Mouse (Mus musculus) right cerebral cortex, adult 18-20 months (tissue): ENCODE results near the gene Zfp263.

ENCODE experiments used
- DNase-seq: peaks from one replicate; pipeline ENCODE4 v3.0.0; 2022; ENCODE audit warnings: mixed read lengths

Zfp263 gene

GRCm38 (mm10) chr16:3743503-3744185, at the start of gene Zfp263:
Zfp263 (plus strand) TSS chr16:3744093.
- DNase-seq = peak; percentile 96

DNA sequence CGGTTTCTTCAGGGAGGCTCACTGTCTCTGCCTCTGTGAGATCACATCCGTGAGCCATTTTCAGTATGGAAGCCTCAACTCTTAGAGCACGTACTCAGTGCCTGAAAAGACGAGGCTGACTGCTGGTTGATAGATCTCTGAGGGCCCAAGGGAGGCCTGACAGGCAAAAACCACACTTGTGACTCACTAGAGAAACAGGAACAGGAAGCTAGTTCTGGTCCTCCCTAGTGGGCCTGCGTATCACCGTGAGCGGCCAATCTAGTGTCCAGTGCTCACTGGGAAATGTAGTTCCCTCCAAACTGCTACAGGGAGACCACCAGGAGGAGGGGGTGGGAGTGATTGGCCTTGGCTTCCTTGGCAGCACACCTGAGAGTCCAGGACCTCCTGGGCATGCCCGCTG, 44.6 kb upstream of the Zfp263 start:
- no peak for DNase-seq

- no peak for DNase-seq
Measured at GRCm38 (mm10) chr16:3700893-3701292, 43.0 kb upstream of the Zfp263 start.

- no peak for DNase-seq
Measured at GRCm38 (mm10) chr16:3706680-3707079, 37.2 kb upstream of the Zfp263 start.

DNA sequence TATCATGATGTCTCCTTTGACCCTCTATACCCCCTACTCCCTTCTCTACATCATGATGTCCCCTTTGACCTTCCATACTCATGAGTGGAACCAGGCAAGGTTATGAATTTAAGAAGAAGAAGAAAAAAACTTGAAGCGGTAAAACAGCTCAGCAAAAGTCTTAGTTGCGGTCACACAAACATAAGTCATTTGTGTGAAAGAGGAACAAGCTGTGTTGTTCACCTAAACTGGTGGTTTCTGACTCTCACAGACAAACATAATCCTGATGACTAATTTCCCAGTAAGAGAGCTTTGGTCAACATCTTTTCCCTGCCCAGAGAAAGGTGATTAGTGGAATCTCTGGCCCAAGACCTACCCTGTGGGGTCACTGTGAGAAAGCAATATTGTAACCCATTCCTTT, 29.2 kb upstream of the Zfp263 start:
- DNase-seq = no peak

GRCm38 (mm10) chr16:3717980-3718379, 25.9 kb upstream of the Zfp263 start, which contains the start of gene Mefv:
Mefv (minus strand) TSS chr16:3718097.
- no peak for DNase-seq

- no peak for DNase-seq
Measured at GRCm38 (mm10) chr16:3723231-3723630, 20.7 kb upstream of the Zfp263 start.

- no peak for DNase-seq
Measured at GRCm38 (mm10) chr16:3727980-3728720, 15.7 kb upstream of the Zfp263 start.

GRCm38 (mm10) chr16:3732612-3733011, 11.3 kb upstream of the Zfp263 start:
- DNase-seq = no peak

GRCm38 (mm10) chr16:3733198-3733732, 10.6 kb upstream of the Zfp263 start:
- no peak for DNase-seq

DNA sequence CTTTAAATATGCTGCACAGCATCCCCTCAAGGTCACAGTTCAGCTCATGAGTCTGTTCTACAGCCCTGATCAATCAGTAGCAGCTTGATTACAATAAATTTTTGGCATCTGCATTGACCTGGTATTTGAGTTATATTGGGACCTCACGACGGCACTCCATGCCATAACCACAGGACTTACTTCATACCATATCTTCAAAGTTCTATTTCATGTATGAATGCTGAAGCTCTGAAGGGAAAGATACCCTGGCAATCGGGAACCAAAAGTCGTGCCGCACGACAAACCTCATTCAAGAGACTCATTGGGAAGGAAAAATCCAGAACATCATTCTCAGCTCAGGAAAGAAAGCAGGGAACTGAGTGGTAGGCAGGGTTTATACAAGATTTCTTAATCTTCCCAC, 1.4 kb upstream of the Zfp263 start:
- DNase-seq = no peak

DNA sequence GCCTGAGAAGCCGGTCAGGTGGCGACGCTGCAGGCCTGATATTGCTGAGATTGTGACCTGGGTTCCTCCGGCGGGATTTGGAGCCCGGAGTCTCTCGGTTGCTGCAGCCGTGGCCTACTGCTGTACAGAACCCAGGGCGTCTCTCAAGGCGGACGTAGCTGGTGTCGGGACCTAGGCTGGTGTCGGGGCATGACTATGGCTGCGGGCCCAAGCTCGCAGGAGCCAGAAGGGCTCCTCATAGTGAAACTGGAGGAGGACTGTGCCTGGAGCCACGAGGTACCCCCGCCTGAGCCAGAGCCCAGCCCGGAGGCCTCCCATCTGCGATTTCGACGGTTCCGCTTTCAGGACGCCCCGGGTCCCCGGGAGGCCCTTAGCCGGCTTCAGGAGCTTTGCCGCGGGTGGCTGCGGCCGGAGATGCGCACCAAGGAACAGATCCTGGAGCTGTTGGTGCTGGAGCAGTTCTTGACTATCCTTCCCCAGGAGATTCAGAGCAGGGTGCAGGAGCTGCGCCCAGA, 350 bp downstream of the Zfp263 start:
- DNase-seq = no peak

- no peak for DNase-seq
Measured at GRCm38 (mm10) chr16:3745656-3746055, 1.8 kb downstream of the Zfp263 start.

DNA sequence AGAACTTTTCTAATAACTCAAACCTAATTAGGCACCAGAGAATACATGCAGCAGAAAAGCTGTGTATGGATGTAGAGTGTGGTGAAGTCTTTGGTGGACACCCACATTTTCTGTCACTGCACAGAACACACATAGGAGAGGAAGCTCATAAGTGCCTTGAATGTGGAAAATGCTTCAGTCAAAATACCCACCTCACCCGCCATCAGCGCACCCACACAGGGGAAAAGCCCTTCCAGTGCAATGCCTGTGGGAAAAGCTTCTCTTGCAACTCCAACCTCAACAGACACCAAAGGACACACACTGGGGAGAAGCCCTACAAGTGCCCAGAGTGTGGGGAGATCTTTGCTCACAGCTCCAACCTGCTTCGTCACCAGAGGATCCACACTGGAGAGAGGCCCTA, 5.1 kb downstream of the Zfp263 start:
- no peak for DNase-seq

DNA sequence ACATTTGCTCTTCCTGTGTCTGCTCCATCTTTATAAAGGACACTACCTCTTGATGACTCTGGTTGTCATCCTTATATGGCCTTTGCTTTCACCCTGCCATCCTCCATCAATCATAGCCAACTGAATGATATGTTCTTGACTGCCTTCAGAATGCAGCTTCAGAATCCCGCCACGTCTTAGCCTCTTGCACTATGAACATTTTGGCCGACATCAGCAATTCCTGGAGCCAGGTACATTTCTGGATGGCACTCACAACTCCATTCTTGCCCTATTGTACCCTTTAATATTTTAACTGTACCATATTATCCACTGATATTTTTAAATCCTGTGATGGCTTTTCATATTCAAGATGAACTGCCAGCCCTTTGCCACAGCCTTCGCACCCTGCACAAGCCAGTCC, 27.7 kb downstream of the Zfp263 start:
- DNase-seq = no peak

DNA sequence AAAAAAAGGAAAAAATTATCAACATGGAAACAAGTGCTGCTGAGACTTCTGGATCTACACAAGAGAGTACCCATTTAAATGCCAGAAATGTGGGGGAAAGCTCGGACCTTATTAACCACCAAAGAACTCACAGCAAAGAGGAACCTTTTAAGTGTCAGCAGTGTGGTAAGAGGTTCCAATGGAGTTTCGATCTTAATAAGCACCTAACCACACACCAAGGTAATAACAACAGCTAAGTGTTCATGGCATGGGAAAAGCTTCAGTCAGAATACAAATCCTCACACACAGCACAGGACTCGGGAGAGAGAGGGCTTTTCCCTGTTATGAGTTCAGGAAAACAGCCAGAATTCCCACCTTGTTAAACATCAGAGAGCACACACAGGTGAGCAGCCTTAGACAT, 32.5 kb downstream of the Zfp263 start:
- DNase-seq = no peak

- DNase-seq = no peak
Measured at GRCm38 (mm10) chr16:3777986-3778385, 34.1 kb downstream of the Zfp263 start.

GRCm38 (mm10) chr16:3781237-3781636, 37.3 kb downstream of the Zfp263 start:
- no peak for DNase-seq

GRCm38 (mm10) chr16:3788394-3788793, 44.5 kb downstream of the Zfp263 start:
- DNase-seq = no peak
